Mouse (Mus musculus): ENCODE results near the gene Fam214a.

Fam214a gene

DNA sequence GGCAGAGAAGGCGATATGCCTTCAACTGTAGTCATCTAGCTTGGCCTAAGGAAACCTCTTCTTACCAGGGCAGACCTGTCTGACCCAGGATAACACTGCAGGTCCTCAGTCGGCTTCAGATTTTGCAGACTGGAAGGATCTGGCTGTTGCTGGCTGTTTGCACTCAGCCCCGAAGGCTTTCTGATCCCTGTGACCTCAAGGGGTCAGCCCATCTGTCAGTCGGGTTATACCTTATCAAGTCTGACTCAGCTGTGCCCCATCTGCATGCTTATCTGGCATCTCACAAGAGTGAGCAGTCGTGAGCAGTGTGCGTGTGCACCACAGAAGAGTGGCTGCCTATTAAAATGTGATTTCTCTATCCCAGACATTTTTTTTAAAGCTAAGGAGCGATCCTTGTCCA lies 71.4 kb downstream of the Fam214a start:
- DNase-seq (ENCODE audit: low read depth, low spot score) = no peak

DNA sequence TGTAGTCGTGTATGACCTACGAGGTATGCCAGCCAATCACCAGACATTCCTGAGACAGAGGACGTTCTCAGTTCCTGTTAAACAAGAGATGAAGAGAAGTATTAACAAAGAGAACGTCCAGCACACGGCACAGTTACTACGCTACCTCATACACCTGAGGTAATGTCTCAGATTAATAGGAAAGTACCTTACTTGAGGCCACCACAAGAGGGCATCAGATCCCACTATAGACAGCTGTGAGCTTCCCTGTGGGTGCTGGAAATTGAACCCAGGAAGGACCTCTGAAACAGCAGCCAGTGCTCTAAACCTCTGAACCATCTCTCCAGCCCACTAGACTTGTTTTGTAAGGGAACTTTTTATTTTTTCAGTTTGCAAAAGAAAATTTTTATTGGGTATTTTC lies 73.0 kb downstream of the Fam214a start:
- DNase-seq (ENCODE audit: low read depth, low spot score) = peak; percentile 36

DNA sequence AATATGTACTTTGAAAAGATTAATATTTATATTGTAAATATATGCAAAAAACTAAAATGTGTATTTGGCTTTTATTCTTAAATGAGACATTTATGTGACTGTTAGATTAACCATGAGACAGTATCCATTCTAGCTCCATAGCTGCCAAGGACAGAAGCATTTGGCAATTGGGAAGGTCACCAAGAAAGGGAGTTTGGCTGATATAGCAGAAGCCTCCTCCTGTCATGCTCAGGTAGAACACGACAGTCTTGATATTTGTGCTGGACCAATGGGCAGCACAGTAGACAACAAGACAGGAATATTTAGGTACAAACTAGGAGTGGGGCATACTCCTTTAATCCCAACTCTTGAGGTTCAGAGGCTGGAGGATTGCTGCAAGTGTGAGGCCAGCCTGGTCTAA lies 79.7 kb downstream of the Fam214a start:
- DNase-seq (ENCODE audit: low read depth, low spot score) = no peak

DNA sequence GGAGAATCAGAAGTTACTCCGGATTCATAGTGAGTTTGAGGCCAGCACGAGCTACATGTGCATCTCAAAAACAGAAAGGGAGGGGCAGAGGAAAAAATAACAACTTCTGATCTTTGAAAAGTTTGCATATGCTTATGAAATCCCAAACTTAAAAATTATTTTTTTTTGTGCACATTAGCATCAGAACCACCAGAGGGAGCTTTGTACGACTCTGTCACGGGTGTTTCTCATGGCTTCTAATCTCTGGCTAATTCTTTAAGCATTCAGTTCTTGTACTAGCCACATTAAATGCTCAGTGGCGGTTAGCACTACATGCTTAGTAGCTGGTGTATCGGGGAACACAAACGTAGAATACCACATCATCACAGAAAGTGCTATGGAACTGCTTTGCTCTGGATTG lies 80.5 kb downstream of the Fam214a start:
- no peak for DNase-seq (ENCODE audit: low read depth, low spot score)

DNA sequence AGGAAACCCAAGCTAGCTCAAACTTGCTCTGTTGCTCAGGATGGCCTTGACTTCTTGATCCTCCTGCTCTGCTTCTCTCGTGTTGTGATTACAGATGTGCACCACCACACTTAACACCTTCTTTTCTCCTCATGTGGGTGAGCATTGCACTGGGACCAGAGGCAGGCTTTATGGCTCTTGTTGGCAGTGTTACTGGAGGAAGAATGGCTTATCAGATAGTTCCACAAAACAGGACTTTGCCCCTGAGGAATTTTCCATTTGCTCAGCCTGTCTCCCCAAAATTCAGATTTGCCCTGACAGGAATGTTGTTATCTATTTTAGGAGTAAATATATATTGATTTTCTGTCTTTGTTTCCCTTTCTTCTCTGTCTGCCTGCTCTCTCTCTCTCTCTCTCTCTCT lies 82.0 kb downstream of the Fam214a start:
- DNase-seq (ENCODE audit: low read depth, low spot score) = no peak

DNA sequence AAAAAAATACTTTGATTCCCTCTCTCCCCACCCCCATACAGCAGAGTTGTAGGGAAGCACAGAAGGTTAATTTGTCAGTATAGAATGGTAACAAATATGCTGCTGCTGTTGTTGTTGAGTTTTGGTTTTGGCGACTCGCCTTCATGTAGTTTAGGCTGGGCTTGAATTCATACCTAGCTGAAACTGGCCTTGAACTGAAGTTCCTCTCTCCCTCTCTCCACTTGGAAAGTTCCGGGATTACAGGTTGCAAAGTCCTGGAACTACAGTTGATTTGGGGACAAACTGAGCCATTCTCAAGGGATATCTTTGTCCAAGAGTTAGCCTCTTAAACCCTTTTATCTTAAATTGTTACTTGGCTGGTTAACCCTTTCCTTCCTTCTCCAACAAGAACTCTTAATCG lies 83.3 kb downstream of the Fam214a start:
- no peak for DNase-seq (ENCODE audit: low read depth, low spot score)

- peak; percentile 79 for DNase-seq (ENCODE audit: low read depth, low spot score)
Observed at GRCm38 (mm10) chr9:75037451-75038356, 85.0 kb downstream of the Fam214a start, which contains the start of gene Arpp19. Gene Arpp19, plus strand, starts transcription at chr9:75037614.

DNA sequence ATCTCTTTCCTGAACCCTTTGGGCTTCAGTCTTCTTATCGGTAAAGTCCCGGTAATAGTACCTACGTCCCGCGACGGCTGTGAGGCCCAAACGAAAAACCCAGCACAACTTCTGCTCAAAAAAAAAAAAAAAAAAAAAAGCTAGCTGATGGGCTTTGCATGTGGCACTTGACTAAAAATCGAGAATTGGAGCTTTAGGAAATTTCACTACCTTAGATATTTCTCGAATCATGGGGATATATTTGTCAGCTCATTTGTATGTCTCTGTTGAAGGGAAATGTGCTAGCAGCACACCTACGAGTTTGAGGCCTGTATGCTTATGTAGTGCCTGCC lies 85.6 kb downstream of the Fam214a start:
- no peak for DNase-seq (ENCODE audit: low read depth, low spot score)

DNA sequence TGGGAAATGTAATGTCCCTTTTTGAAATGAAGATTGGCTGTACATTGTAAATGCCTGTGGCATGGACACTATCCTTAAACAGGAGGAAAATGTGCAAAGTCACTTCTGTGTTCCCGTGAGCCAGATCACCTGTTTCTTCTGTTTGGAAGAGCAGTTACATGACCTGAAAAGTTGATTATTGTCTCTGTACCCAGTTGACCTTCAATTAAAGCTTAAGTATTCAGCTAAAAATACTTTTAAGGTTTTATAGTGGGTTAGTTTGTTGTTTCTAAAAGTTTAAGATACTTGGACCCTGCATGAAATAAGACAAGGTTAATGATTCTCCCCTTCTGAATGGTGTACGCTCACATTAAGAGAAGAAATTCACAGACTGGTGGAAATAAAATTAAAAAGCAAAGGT lies 87.9 kb downstream of the Fam214a start:
- no peak for DNase-seq (ENCODE audit: low read depth, low spot score)

DNA sequence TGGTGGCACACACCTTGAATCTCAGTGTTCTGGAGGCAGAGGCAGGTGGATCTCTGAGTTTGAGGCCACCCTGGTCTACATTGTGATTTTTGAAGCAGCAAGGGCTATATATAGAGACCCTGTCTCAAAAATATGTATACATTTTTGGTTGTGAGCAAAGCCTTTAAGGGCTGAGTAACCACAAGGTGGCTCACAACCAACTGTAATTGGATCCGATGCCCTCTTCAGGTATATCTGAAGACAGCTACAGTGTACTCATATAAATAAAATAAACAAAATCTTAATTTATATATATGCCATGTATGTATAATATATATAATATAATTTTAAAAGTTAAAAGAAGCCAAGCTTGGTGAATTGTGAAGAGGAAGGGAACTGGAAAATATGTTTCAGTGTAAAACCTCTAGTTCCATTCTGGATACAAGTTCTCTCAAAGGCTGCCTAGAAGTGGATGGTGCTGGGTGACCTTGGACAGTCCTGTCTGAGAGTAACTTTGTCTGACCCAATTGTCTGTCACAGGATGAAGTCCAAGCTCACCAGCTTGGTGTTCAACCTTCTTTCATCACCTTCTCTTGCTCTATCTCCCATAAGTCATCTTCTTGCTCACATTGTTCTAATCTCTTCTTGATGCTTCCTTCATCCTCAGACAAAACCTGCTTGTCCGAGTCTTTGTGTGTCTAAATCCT lies 89.3 kb downstream of the Fam214a start:
- DNase-seq (ENCODE audit: low read depth, low spot score) = no peak

DNA sequence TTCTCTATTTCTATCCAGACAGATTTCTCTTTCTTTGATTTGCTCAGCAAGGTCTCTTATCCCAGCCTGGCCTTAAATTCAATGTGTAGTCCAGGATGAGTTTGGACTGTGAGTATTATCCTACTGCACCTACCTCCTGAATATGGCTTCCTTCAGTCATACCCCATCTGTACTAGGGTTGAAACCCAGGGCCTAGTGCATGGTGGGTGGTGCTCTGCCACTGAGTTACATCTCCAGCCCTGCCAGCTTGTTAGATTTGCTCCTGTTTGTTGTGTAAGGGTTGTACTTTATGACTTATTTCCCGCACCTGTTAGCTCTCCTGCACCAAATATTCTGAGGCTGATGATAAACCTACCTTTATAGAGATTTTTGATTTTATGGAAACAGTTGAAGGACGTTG lies 90.5 kb downstream of the Fam214a start:
- no peak for DNase-seq (ENCODE audit: low read depth, low spot score)

DNA sequence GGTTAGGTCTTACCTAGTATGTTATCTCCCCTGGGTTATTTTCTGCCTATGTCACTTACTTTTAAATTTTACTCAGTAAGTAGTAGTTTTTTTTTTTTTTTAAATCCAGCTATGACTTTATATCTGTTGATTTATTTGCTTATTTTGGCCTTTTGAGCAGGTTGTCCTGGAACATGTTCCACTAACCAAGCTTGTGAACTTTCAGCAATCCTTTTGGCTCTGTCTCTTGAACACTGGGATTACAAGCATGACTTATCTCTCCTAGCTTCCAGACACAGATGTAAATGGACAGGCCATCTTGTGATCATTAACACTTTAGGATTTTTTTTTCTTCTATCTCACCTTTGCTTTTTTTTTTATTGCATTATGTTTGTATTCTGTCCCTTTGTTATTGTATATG lies 94.4 kb downstream of the Fam214a start:
- DNase-seq (ENCODE audit: low read depth, low spot score) = no peak

GRCm38 (mm10) chr9:75049100-75049499 lies 96.4 kb downstream of the Fam214a start:
- no peak for DNase-seq (ENCODE audit: low read depth, low spot score)

GRCm38 (mm10) chr9:75050003-75050402 lies 97.3 kb downstream of the Fam214a start:
- no peak for DNase-seq (ENCODE audit: low read depth, low spot score)

- DNase-seq (ENCODE audit: low read depth, low spot score) = no peak
Observed at GRCm38 (mm10) chr9:75051841-75052240, 99.2 kb downstream of the Fam214a start.

DNA sequence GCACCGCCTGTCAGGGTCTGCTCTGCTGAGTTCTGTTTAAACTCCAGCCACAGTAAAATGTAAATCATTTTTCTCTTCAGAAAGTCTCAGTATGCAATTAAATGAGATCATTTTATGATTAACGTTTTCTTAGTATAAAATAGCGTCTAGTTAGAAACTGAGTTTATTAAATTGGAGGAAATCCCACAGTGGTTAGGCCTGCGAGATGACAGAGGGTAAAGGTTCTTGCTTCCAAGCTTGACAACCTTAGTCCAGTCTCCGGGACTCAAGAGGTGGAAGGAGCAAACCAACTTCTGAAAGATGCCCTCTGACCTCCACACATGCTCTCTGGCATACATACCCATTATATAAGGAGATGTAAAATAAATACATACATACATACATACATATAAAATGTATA lies 102.4 kb downstream of the Fam214a start:
- DNase-seq (ENCODE audit: low read depth, low spot score) = no peak

GRCm38 (mm10) chr9:75064678-75065331 lies 112.1 kb downstream of the Fam214a start:
- no peak for DNase-seq (ENCODE audit: low read depth, low spot score)

GRCm38 (mm10) chr9:75070457-75071028 lies 117.9 kb downstream of the Fam214a start, which contains the start of gene Myo5a:
Gene Myo5a, plus strand, starts transcription at chr9:75071015.
- no peak for DNase-seq (ENCODE audit: low read depth, low spot score)

- DNase-seq (ENCODE audit: low read depth, low spot score) = peak; percentile 59
Observed at GRCm38 (mm10) chr9:75071029-75071705, 118.5 kb downstream of the Fam214a start.

GRCm38 (mm10) chr9:75071706-75072192 lies 119.1 kb downstream of the Fam214a start:
- no peak for DNase-seq (ENCODE audit: low read depth, low spot score)

DNA sequence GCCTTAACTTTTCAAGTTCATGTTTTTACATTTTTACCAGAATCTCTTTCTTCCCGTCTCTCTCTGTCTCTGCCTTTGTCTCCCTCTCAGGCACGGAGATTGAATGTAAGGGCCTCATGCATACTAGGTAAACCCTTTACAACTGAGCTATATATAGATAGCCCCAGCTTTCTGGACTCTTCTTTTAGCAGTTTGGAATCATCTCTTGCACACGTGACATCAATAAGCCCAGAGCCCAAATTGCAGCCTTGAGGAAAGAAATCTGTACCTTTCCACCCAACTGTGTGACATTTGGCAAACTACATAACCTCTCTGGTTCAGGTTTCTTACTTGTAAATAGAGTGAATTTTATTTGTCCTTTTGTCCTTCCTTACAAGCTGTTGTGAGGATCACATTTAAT lies 119.7 kb downstream of the Fam214a start:
- no peak for DNase-seq (ENCODE audit: low read depth, low spot score)
